Mouse (Mus musculus) G1E (cell line): ENCODE measurements around the gene Swsap1. TPM values are rescaled to one million over a fixed set of nuclear protein-coding genes. Genes with fewer than 3 reads are reported as not detected.

Experiments
- ATAC-seq: 2 replicates; pipeline ENCODE4 v1.8.0; 2016; ENCODE audit warnings: mild to moderate bottlenecking; ENCODE audit not compliant: insufficient number of reproducible peaks, poor library complexity, low FRiP score, severe bottlenecking; ENCODE audit errors: extremely low read depth
- DNase-seq: peaks from one replicate; pipeline ENCODE4 v3.0.0; 2012; ENCODE audit warnings: low spot score
- H3K27me3 ChIP-seq: 2 replicates; pipeline ENCODE4 v1.6.1; 2012; ENCODE audit warnings: mild to moderate bottlenecking, low read length, inconsistent platforms; ENCODE audit not compliant: insufficient read depth
- H3K36me3 ChIP-seq: replicated peaks from 2 replicates; pipeline ENCODE3; 2012; ENCODE audit warnings: mild to moderate bottlenecking, inconsistent platforms
- H3K4me1 ChIP-seq: 2 replicates; pipeline ENCODE4 v1.6.1; 2012; ENCODE audit warnings: low read depth, low read length, inconsistent platforms, mixed read lengths; ENCODE audit not compliant: insufficient read depth
- H3K4me3 ChIP-seq: 2 replicates; pipeline ENCODE4 v1.5.1; 2012; ENCODE audit warnings: low read depth, mild to moderate bottlenecking, inconsistent platforms, low read length, moderate library complexity, mixed read lengths
- H3K9me3 ChIP-seq: replicated peaks from 2 replicates; pipeline ENCODE4 v1.6.1; 2012; ENCODE audit warnings: inconsistent platforms
- CTCF ChIP-seq: IDR thresholded peaks from 2 replicates; pipeline ENCODE4 v1.5.1; 2012; ENCODE audit warnings: low read depth, low read length, inconsistent platforms, mixed read lengths
- GATA1 ChIP-seq: IDR thresholded peaks from 2 replicates; pipeline ENCODE4 v1.6.1; 2012; ENCODE audit warnings: borderline replicate concordance, low read length, inconsistent platforms, mixed read lengths
- GATA2 ChIP-seq: IDR thresholded peaks from 2 replicates; pipeline ENCODE4 v1.6.1; 2012; ENCODE audit warnings: low read depth, low read length, inconsistent platforms, borderline replicate concordance
- POLR2AphosphoS5 ChIP-seq: IDR thresholded peaks from 2 replicates; pipeline ENCODE4 v1.6.1; 2012; ENCODE audit warnings: low read depth, low read length, inconsistent platforms; ENCODE audit not compliant: insufficient replicate concordance
- TAL1 ChIP-seq: conservative IDR thresholded peaks from 2 replicates; pipeline ENCODE4 v1.6.1; 2012; ENCODE audit warnings: low read depth, low read length, inconsistent platforms, mixed read lengths
- polyA plus RNA-seq: library from polyadenylated mRNA; stranded (reverse); fragments of >175 nt; gene quantifications from 2 replicates; pipeline ENCODE4 v1.2.3, GENCODE M21; 2012
- total RNA-seq, 2 experiments: library from RNA; stranded (forward) in 1 of 2; stranded (reverse) in 1 of 2; fragments of 200-1000 nt in 1 of 2; fragments of >200 nt in 1 of 2; fragmentation: Nextera tagmentation in 1 of 2; gene quantifications; 2 replicates each; pipeline ENCODE4 v1.2.3; 2014 to 2017

Gene Swsap1
- total and polyA plus RNA-seq, 3 experiments, result 10.9 to 12.6 (median 11.8) TPM

GRCm38 (mm10) chr9:21934021-21934420, 21.5 kb upstream of the Swsap1 start:
- no peaks in the 10 kb centered on the region for H3K36me3 ChIP-seq
- ATAC-seq, result no peak
- no peak for TF ChIP-seq GATA2
- no peak for TF ChIP-seq POLR2AphosphoS5
- TF ChIP-seq GATA1, result no peak
- no peak for TF ChIP-seq CTCF
- no peak for TF ChIP-seq TAL1
- peaks cover 9% of the 10 kb centered on the region; the same call in 1 of the 2 replicates for H3K27me3 ChIP-seq
- H3K9me3 ChIP-seq, result no peaks in the 10 kb centered on the region
- no peak for DNase-seq
- peaks cover 44% of the 10 kb centered on the region for H3K4me1 ChIP-seq
- no peak overlapping the region for H3K4me3 ChIP-seq

DNA sequence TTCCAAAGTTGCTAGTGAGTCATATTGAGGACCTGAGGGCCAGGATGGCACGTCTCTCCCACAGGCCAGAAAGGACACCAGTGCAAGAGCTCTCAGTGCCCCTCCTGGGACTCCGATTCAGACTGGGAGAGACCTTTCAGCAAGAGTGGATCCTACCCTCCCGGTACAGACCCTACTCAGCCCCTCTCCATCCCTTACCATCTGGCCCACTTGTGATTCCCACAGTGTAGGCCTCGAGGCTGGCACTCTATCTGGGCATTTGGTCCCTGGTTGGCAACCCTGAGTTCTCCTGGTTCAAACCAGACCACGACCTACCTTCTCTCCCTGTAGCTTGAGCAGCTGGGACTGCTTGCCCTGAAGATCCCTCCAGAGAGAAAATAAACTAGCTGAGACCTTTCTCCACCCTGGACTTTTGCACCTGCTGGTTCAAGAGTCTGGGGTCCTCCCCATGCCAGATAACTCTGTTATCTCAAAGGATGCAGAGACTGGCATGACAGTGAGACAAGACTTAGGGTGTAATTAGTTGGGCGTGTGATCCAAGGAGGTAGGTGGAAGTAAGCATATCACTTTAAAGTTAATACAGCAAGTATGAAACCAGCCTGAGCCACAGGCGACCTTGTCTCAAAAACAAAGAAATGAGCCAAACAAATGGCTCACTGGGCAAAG, 20.0 kb upstream of the Swsap1 start:
- ATAC-seq, result no peak
- no peaks in the 10 kb centered on the region for H3K9me3 ChIP-seq
- no peak for DNase-seq
- no peak for TF ChIP-seq GATA1
- TF ChIP-seq POLR2AphosphoS5, result no peak
- TF ChIP-seq TAL1, result no peak
- no peak for TF ChIP-seq CTCF
- TF ChIP-seq GATA2, result no peak
- peaks cover 44% of the 10 kb centered on the region for H3K4me1 ChIP-seq
- no peaks in the 10 kb centered on the region for H3K36me3 ChIP-seq
- H3K4me3 ChIP-seq, result no peak overlapping the region
- H3K27me3 ChIP-seq, result peaks cover 11% of the 10 kb centered on the region; the same call in 1 of the 2 replicates

GRCm38 (mm10) chr9:21936692-21937570, 18.6 kb upstream of the Swsap1 start, which contains the start of gene Plppr2:
TSS of gene Plppr2 (plus strand) at chr9:21937033.
- peak; percentile 56 for DNase-seq
- Histone ChIP-seq H3K4me3 (peak within 1 kb of the TSS; percentile 74), H3K27me3 (peaks cover 12% of the 10 kb centered on the region; the same call in 1 of the 2 replicates), H3K9me3 (no peaks in the 10 kb centered on the region), H3K4me1 (peaks cover 39% of the 10 kb centered on the region), H3K36me3 (no peaks in the 10 kb centered on the region)
- TF ChIP-seq CTCF (no peak), GATA1 (no peak), TAL1 (no peak), GATA2 (no peak), POLR2AphosphoS5 (no peak)
- peak; percentile 99 for ATAC-seq

DNA sequence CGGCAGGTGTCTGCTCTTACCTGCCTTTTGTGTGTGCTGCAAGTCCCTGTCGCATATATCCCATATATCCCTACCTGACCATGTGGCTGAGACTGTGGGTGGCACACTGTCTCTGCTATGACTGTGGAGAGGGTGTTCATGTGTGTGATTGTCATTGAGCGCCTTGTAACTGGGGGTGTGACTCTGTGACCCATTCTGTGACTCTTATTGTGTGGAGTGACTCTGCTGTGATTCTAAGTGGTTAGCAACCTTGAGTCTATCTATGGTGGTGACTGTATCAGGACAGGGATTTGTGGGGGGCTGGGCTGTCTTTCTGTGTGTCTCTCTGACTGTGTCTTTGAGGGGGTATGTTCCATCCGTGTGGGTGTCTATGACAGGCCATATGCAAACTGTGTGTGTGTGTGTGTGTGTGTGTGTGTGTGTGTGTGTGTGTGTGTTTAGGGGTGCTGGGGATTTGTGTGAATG, 17.8 kb upstream of the Swsap1 start:
- Histone ChIP-seq H3K9me3 (no peaks in the 10 kb centered on the region), H3K4me1 (peaks cover 32% of the 10 kb centered on the region), H3K36me3 (no peaks in the 10 kb centered on the region), H3K27me3 (peaks cover 12% of the 10 kb centered on the region; the same call in 1 of the 2 replicates), H3K4me3 (no peak overlapping the region)
- no peak for TF ChIP-seq GATA1
- no peak for TF ChIP-seq POLR2AphosphoS5
- TF ChIP-seq TAL1, result no peak
- TF ChIP-seq GATA2, result no peak
- no peak for ATAC-seq
- DNase-seq, result no peak

DNA sequence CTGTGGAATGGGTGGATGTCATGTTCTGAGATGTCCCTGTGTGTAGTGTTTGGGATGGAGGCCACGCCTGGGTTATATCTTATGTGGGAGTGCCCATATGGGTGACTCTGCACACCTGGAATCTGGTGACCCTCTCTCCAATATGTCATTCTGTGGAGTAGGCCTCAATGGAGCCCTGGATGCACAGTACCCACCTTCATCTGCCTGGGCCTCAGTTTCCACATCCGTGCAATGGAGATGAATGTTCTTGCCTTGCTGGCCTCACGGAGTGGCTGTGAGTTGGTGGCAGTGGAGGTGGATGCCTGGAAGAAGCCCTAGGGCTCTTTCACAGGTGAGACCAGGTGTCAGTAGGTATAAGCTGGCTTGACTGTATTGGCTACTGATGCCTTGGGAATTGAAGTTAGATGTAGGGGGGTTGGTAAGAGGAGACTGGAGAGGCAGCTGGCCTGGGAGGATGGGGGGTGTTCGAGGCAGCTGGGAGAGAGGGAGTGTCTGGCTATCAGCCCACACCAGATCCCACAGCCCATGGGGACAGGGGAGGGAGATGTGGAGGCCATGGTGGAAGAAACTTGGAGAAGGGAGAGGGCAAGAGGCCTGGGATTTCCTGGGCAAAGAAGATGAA, 17.2 kb upstream of the Swsap1 start:
- Histone ChIP-seq H3K4me3 (no peak overlapping the region), H3K27me3 (peaks cover 15% of the 10 kb centered on the region; the same call in 1 of the 2 replicates), H3K4me1 (peaks cover 26% of the 10 kb centered on the region), H3K9me3 (peaks cover 2% of the 10 kb centered on the region; the same call in 1 of the 2 replicates), H3K36me3 (no peaks in the 10 kb centered on the region)
- TF ChIP-seq GATA2 (no peak), CTCF (no peak), POLR2AphosphoS5 (no peak), TAL1 (no peak), GATA1 (no peak)
- ATAC-seq (no peak), DNase-seq (no peak)

GRCm38 (mm10) chr9:21943046-21943445, 12.5 kb upstream of the Swsap1 start:
- ATAC-seq (no peak), DNase-seq (no peak)
- Histone ChIP-seq H3K27me3 (peaks cover 21% of the 10 kb centered on the region), H3K9me3 (peaks cover 11% of the 10 kb centered on the region), H3K36me3 (no peaks in the 10 kb centered on the region), H3K4me3 (no peak overlapping the region), H3K4me1 (peaks cover 20% of the 10 kb centered on the region)
- TF ChIP-seq TAL1 (no peak), CTCF (no peak), GATA1 (no peak), GATA2 (no peak), POLR2AphosphoS5 (no peak)
